Mouse (Mus musculus): ENCODE results near the gene Map2.

GRCm38 (mm10) chr1:66176012-66176837 lies 1.2 kb downstream of the Map2 start:
- TF ChIP-seq EP300 (IDR thresholded peaks at IDR 0.05; ENCODE audit: low read depth) (no peak), CTCF (IDR thresholded peaks at IDR 0.05; ENCODE audit: low read depth) (no peak)
